ENCODE assay signal across 8 mouse cellular contexts in the genomic region with DNA sequence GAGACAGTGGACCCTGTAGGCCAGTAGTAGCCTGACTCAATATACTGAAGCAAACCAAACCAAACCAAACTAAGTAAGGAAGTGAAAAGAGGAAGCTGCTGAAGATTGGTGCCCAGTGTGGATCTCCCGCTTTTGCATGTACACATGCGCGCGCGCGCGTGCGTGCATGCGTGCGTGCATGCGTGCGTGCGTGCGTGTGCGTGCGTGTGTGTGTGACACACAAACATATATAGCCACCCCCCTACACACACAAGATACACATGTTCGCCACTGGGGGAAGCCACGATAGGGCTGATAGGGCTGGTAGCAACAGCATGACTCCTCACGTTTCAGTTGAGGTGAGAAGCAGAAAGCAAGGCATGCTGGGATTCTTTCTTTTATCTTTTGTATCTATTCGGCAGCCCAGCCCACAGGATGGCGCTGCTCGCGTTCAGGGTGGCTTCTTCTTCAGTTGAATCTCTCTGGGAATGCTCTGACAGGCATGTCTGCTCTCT. TPM values are rescaled to one million over a fixed set of nuclear protein-coding genes. Genes with fewer than 3 reads are reported as not detected.
DNase-seq lines count a peak whose midpoint lies in the region; ATAC-seq and TF ChIP-seq lines count a peak whose summit lies in the region.

No protein-coding gene starts in this region.

- no peaks in the 10 kb centered on the region for H3K9me3 ChIP-seq in embryonic facial prominence, embryonic 12.5 days
- no peaks in the 10 kb centered on the region for H3K9me3 ChIP-seq in kidney, embryonic 16.5 days (ENCODE audit: low read length)
- no peaks in the 10 kb centered on the region for H3K9me3 ChIP-seq in midbrain, embryonic 12.5 days

- DNase-seq in kidney, adult 2 months: peak; percentile 47
- no peak for DNase-seq in kidney, postnatal 14 days
- DNase-seq in R1 (ENCODE audit: low read depth, low spot score): peak; percentile 93
- peak; percentile 9 for DNase-seq in thymus, postnatal 25 days
- no peak for DNase-seq in ovary, postnatal 14 days (ENCODE audit: low spot score)

- no peaks in the 10 kb centered on the region for H3K36me3 ChIP-seq in kidney, adult 2 months (ENCODE audit: control insufficient read depth, insufficient read depth, low read length)
- no peaks in the 10 kb centered on the region for H3K36me3 ChIP-seq in embryonic facial prominence, embryonic 12.5 days
- H3K36me3 ChIP-seq in kidney, embryonic 16.5 days (ENCODE audit: insufficient read depth, low read length): no peaks in the 10 kb centered on the region
- no peaks in the 10 kb centered on the region for H3K36me3 ChIP-seq in midbrain, embryonic 12.5 days

- TF ChIP-seq POLR2A in kidney, adult 2 months (IDR thresholded peaks at IDR 0.05; ENCODE audit: low read depth, low read length): no peak

- ATAC-seq in embryonic facial prominence, embryonic 12.5 days (ENCODE audit: insufficient number of reproducible peaks, insufficient read depth, low FRiP score, low TSS enrichment): no peak
- 0 out of 2 replicates have a peak, but pooled peaks have one; percentile 40 for ATAC-seq in kidney, embryonic 16.5 days (ENCODE audit: low FRiP score, low TSS enrichment)
- no peak for ATAC-seq in midbrain, embryonic 12.5 days (ENCODE audit: low FRiP score, low read depth)

- H3K4me2 ChIP-seq in embryonic facial prominence, embryonic 12.5 days (replicated peaks): peak overlapping the region; percentile 23; the same call in 1 of the 2 replicates
- peak overlapping the region; percentile 46 for H3K4me2 ChIP-seq in kidney, embryonic 16.5 days (replicated peaks; ENCODE audit: low read depth, low read length)
- H3K4me2 ChIP-seq in midbrain, embryonic 12.5 days (replicated peaks): peak overlapping the region; percentile 39

- peak overlapping the region; percentile 16; the same call in 1 of the 2 replicates for H3K4me3 ChIP-seq in kidney, adult 2 months (ENCODE audit: insufficient read depth, low read depth, low read length)
- H3K4me3 ChIP-seq in embryonic facial prominence, embryonic 12.5 days: no peak overlapping the region
- peak overlapping the region; percentile 24 for H3K4me3 ChIP-seq in kidney, embryonic 16.5 days (ENCODE audit: low read length)
- H3K4me3 ChIP-seq in midbrain, embryonic 12.5 days: peak overlapping the region; percentile 21

- 40% methylated on average over 23 of the region's 23 CpGs for WGBS in kidney, adult 2 months
- 39% methylated on average over 23 of the region's 23 CpGs for WGBS in embryonic facial prominence, embryonic 12.5 days
- WGBS in kidney, embryonic 16.5 days: 33% methylated on average over 23 of the region's 23 CpGs
- 37% methylated on average over 23 of the region's 23 CpGs for WGBS in midbrain, embryonic 12.5 days

- H3K9ac ChIP-seq in embryonic facial prominence, embryonic 12.5 days: no peak overlapping the region
- no peak overlapping the region for H3K9ac ChIP-seq in kidney, embryonic 16.5 days (replicated peaks; ENCODE audit: low read length)
- no peak overlapping the region for H3K9ac ChIP-seq in midbrain, embryonic 12.5 days (replicated peaks)

- H3K27ac ChIP-seq in kidney, adult 2 months (ENCODE audit: insufficient read depth, low read depth, low read length): no peak overlapping the region
- H3K27ac ChIP-seq in embryonic facial prominence, embryonic 12.5 days: no peak overlapping the region
- no peak overlapping the region for H3K27ac ChIP-seq in kidney, embryonic 16.5 days (ENCODE audit: low read length)
- no peak overlapping the region for H3K27ac ChIP-seq in midbrain, embryonic 12.5 days (replicated peaks)

- peak; percentile 52; the same call in 1 of the 2 replicates for TF ChIP-seq CTCF in kidney, adult 2 months (conservative IDR thresholded peaks at IDR 0.05; ENCODE audit: insufficient read depth, insufficient read length, low read depth, low read length)

- H3K27me3 ChIP-seq in kidney, adult 2 months (replicated peaks; ENCODE audit: control insufficient read depth, insufficient read depth, low read length): no peaks in the 10 kb centered on the region
- H3K27me3 ChIP-seq in embryonic facial prominence, embryonic 12.5 days: 0 out of 2 replicates have a peak, but pooled peaks cover 3% of the 10 kb centered on the region
- no peaks in the 10 kb centered on the region for H3K27me3 ChIP-seq in kidney, embryonic 16.5 days (ENCODE audit: insufficient read depth, low read length)
- peaks cover 30% of the 10 kb centered on the region for H3K27me3 ChIP-seq in midbrain, embryonic 12.5 days

- no peaks in the 10 kb centered on the region for H3K4me1 ChIP-seq in kidney, adult 2 months (ENCODE audit: control insufficient read depth, insufficient read depth, low read length)
- 0 out of 2 replicates have a peak, but pooled peaks cover 1% of the 10 kb centered on the region for H3K4me1 ChIP-seq in embryonic facial prominence, embryonic 12.5 days
- H3K4me1 ChIP-seq in kidney, embryonic 16.5 days (ENCODE audit: insufficient read depth, low read length): peaks cover 24% of the 10 kb centered on the region
- peaks cover 6% of the 10 kb centered on the region; the same call in 1 of the 2 replicates for H3K4me1 ChIP-seq in midbrain, embryonic 12.5 days

RNA-seq across cellular contexts. Expression of gene Ncs1, which starts 6.4 kb away (rescaled TPM):
- polyA plus RNA-seq in kidney, adult 2 months (2012; rRNA removed): 3.5 and 3.9 TPM in 2 replicates
- polyA plus RNA-seq in embryonic facial prominence, embryonic 12.5 days (2016; fragmentation: Nextera tagmentation; extraction: Ambion mirVana): 54.4 and 59.2 TPM in 2 replicates
- 37.9 and 41.5 TPM in 2 replicates for polyA plus RNA-seq in kidney, embryonic 16.5 days (2015; fragmentation: Nextera tagmentation; extraction: Ambion mirVana)
- polyA plus RNA-seq in midbrain, embryonic 12.5 days (2016; fragmentation: Nextera tagmentation; extraction: Ambion mirVana): 75.8 and 90.3 TPM in 2 replicates

Comparison
In these comparisons a context has a peak if more than half of its experiments do, and no peak if none do; other contexts are left out.
1. DNase-seq: peak in kidney, adult 2 months (single experiment), R1 (single experiment) and thymus, postnatal 25 days (single experiment); none in kidney, postnatal 14 days (single experiment) and ovary, postnatal 14 days (single experiment).
2. Peak in every context shown above with its lines, with median percentiles within 50 percentile points of each other: H3K4me2 ChIP-seq.